Mouse (Mus musculus): ENCODE measurements around the gene Otx2.

DNA sequence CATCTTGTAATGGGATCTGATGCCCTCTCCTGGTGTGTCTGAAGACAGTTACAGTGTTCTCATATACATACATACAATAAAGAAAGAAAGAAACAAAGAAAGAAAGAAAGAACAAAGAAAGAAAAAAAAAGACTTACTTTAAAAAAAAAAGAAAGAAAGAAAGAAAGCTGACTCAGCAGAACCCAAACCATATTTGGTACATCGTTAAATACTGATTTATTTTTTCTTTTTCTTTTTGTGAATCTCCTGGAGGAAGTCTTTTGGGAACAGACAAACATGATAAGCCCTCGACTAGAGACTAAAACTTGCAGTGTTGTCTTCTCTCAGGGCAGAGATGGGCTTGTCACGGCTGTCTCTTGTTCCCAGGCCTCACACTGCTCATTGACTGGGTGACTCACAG is 45.7 kb upstream of the Otx2 start:
- no peak for TF ChIP-seq CHD2 (IDR thresholded peaks at IDR 0.05; ENCODE audit: low read depth, low read length)
- no peak for TF ChIP-seq ZC3H11A (IDR thresholded peaks at IDR 0.05; ENCODE audit: borderline replicate concordance, low read depth, low read length)
- TF ChIP-seq MAFK (IDR thresholded peaks at IDR 0.05; ENCODE audit: insufficient read depth, low read depth, low read length) = peak; percentile 86
